Mouse (Mus musculus): Measurements from ENCODE around the gene Gtf2ird1. TPM values are rescaled to one million over a fixed set of nuclear protein-coding genes. Genes with fewer than 3 reads are reported as not detected.
A peak's percentile ranks its signal among the peaks of the same experiment; 100 is the strongest.

Gtf2ird1 gene
- polyA plus RNA-seq, 1 experiment from 2014 or later, result 64.9 TPM

DNA sequence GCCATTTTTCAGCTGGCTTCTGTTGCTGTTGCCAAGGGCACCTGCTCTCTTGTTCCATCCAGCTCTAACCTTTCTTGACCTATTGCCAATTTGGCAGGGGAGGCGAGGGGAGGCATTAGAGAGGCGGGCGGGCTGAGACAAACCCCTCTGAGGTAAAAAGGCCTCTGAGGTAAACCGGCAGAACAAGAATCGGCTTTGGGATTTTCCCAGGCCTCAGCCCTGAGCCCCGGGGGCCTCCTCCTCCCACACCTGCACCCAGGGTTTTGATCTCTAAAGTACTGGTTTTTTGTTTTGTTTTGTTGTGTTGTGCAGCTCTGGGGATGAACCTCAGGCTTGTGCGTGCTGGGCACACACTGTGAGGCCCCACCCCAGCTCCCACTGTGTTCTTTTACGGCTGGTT, 123.8 kb downstream of the Gtf2ird1 start:
- no peaks in the 10 kb centered on the region for H3K9me3 ChIP-seq (replicated peaks)
- H3K4me2 ChIP-seq, result no peak overlapping the region
- no peak overlapping the region for H3K9ac ChIP-seq (replicated peaks)
- no peak for ATAC-seq (ENCODE audit: low FRiP score)
- no peak overlapping the region for H3K4me3 ChIP-seq (replicated peaks)
- H3K4me1 ChIP-seq, result 0 out of 2 replicates have a peak, but pooled peaks cover 3% of the 10 kb centered on the region
- no peak overlapping the region for H3K27ac ChIP-seq (replicated peaks)
- no peaks in the 10 kb centered on the region for H3K27me3 ChIP-seq (replicated peaks)
- WGBS, result 42% methylated on average over 8 of the region's 8 CpGs
- H3K36me3 ChIP-seq, result no peaks in the 10 kb centered on the region

DNA sequence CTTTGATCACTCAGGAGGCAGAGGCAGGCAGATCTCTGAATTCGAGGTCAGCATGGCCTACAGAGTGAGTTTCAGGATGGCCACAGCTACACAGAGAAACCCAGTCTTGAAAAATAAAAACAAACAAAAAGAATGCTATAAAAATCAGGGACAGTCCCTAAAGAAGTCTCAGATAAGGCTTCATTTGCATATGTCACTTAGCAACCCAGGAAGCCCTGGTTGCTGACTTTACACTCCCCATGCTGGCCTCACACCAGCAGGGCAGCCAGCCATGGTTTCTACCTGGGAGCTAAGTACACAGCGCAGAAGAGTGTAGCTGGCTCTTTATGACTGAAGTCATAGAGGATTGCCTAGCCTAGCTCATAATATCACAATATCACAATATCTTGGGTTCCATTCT, 126.4 kb downstream of the Gtf2ird1 start:
- Histone ChIP-seq H3K4me1 (0 out of 2 replicates have a peak, but pooled peaks cover 3% of the 10 kb centered on the region), H3K27ac (replicated peaks) (no peak overlapping the region), H3K27me3 (replicated peaks) (no peaks in the 10 kb centered on the region), H3K4me2 (no peak overlapping the region), H3K36me3 (no peaks in the 10 kb centered on the region), H3K9me3 (replicated peaks) (no peaks in the 10 kb centered on the region), H3K4me3 (replicated peaks) (no peak overlapping the region), H3K9ac (replicated peaks) (no peak overlapping the region)
- WGBS, result 90% methylated on average over 2 of the region's 2 CpGs
- ATAC-seq (ENCODE audit: low FRiP score), result no peak

DNA sequence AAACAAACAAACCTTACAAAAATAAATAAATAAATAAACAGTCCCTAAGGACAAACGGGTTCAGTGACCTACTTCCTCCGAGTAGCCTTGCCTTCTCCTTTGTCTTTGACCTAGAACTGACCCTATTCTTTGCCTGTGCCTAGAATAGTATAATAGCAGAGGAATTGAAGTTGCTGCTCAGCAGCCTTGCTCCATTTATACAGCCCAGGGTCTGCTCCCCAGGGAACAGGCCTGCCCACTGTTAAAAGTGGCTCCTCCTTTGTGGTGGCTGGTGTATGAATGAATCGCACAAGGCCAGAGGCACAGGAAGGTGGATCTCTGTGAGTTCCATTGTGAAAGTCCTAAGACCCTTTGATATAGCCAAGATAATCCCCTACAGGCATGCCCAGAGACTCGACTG, 127.2 kb downstream of the Gtf2ird1 start:
- no peaks in the 10 kb centered on the region for H3K27me3 ChIP-seq (replicated peaks)
- H3K4me1 ChIP-seq, result 0 out of 2 replicates have a peak, but pooled peaks cover 3% of the 10 kb centered on the region
- no peak overlapping the region for H3K4me2 ChIP-seq
- H3K9me3 ChIP-seq (replicated peaks), result no peaks in the 10 kb centered on the region
- no peak overlapping the region for H3K27ac ChIP-seq (replicated peaks)
- H3K4me3 ChIP-seq (replicated peaks), result no peak overlapping the region
- 18% methylated on average over 4 of the region's 4 CpGs for WGBS
- no peaks in the 10 kb centered on the region for H3K36me3 ChIP-seq
- no peak overlapping the region for H3K9ac ChIP-seq (replicated peaks)
- ATAC-seq (ENCODE audit: low FRiP score), result no peak

DNA sequence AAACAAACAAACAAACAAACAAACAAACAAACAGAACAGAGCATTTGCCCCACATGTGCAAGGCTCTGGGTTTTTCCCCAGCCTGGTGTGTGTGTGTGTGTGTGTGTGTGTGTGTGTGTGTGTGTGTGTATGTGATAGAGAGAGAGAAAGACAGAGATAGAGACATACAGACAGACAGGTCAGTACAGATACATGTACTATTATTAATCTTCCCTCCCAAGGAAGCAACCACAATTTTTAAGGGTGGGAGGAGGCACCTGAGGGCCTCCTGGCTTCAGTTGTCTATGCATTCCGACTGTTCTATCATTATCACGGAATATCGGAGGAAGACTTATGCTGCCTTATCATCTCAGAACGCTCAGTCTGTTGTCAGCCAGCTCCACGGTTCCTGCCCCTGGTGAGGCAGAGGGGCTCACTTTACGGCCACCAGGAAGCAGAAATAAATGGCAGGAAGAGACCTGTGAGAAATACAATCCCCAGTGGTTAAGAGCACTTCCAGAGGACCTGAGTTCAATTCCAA, 128.0 kb downstream of the Gtf2ird1 start:
- Histone ChIP-seq H3K27me3 (replicated peaks) (no peaks in the 10 kb centered on the region), H3K9me3 (replicated peaks) (no peaks in the 10 kb centered on the region), H3K4me1 (0 out of 2 replicates have a peak, but pooled peaks cover 3% of the 10 kb centered on the region), H3K9ac (replicated peaks) (no peak overlapping the region), H3K27ac (replicated peaks) (no peak overlapping the region), H3K36me3 (no peaks in the 10 kb centered on the region), H3K4me3 (replicated peaks) (no peak overlapping the region), H3K4me2 (no peak overlapping the region)
- no peak for ATAC-seq (ENCODE audit: low FRiP score)
- 87% methylated on average over 6 of the region's 6 CpGs for WGBS

DNA sequence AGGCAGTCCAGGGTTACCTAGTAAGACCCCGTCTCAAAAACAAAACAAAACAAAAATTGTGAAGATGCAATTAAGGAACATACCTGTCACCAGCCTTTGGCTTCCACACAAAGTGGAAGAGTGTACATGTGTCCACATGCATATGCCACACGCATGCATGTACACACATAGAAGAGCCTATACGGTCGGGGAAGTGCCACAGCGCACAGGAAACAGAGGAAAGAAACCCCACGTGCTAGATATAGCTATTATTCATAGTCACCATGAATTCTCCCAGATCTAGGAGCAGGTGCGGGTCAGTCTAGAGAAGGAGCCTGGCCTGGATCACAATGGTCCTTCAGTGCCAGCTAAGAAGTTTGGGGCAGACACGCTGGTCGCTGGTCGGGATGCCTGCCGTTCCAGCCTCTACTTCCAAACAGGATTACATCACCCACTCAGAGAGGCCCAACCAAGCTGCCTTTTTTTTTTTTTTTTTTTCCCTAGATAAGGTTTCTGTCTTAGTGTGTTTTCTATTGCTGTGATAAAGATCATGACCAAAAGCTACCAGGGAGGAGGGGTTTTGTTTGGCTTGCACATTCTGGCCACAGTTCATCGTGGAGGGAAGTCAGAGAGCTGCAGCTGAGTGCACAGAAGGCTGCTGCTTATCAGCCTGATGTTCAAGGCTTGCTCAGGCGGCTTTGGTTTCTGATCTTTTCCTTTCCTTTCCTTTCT, 130.5 kb downstream of the Gtf2ird1 start:
- ATAC-seq (ENCODE audit: low FRiP score), result no peak
- Histone ChIP-seq H3K4me1 (no peaks in the 10 kb centered on the region), H3K4me3 (replicated peaks) (no peak overlapping the region), H3K27me3 (replicated peaks) (no peaks in the 10 kb centered on the region), H3K9ac (replicated peaks) (no peak overlapping the region), H3K27ac (replicated peaks) (no peak overlapping the region), H3K36me3 (no peaks in the 10 kb centered on the region), H3K9me3 (replicated peaks) (no peaks in the 10 kb centered on the region), H3K4me2 (no peak overlapping the region)
- 84% methylated on average over 13 of the region's 13 CpGs for WGBS

DNA sequence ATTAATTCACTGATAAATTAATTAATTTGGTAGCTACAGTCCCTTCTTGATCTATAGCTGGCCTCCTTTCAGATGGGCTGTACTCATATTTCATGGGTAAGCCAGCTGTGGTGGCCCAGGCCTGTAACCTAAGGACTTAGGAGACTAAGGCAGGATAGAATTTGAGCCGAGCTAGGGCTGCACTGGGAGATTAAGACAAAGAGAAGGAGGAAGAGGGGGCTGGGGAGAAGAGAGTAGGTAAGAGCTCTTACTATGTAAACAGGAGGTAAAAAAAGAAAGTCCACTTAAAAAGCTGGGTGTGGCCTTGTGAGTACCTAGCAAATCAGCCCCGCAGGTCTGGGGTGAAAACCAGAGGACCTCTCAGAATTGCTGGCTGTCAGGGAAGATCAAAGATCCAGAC, 132.6 kb downstream of the Gtf2ird1 start:
- Histone ChIP-seq H3K27me3 (replicated peaks) (no peaks in the 10 kb centered on the region), H3K36me3 (no peaks in the 10 kb centered on the region), H3K4me3 (replicated peaks) (no peak overlapping the region), H3K27ac (replicated peaks) (no peak overlapping the region), H3K9me3 (replicated peaks) (no peaks in the 10 kb centered on the region), H3K9ac (replicated peaks) (no peak overlapping the region), H3K4me1 (no peaks in the 10 kb centered on the region), H3K4me2 (no peak overlapping the region)
- WGBS, result 38% methylated on average over 2 of the region's 2 CpGs
- no peak for ATAC-seq (ENCODE audit: low FRiP score)

DNA sequence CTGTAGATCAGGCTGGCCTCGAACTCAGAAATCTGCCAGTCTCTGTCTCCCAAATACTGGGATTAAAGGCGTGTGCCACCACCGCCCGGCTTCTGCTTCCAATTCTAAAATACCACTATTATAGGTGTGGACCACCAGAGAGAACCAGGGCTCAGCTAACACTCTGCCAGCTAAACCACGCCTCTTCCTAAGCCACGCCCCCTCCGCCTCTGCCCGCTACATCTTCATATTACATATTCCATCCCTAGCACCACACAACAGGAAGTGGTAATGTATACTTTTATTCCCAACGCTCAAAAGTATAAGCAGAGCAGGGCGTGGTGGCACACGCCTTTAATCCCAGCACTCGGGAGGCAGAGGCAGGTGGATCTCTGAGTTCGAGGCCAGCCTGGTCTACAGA, 133.2 kb downstream of the Gtf2ird1 start:
- Histone ChIP-seq H3K4me3 (replicated peaks) (no peak overlapping the region), H3K27me3 (replicated peaks) (no peaks in the 10 kb centered on the region), H3K36me3 (no peaks in the 10 kb centered on the region), H3K9ac (replicated peaks) (no peak overlapping the region), H3K27ac (replicated peaks) (no peak overlapping the region), H3K4me2 (no peak overlapping the region), H3K9me3 (replicated peaks) (no peaks in the 10 kb centered on the region), H3K4me1 (no peaks in the 10 kb centered on the region)
- no peak for ATAC-seq (ENCODE audit: low FRiP score)
- 94% methylated on average over 13 of the region's 13 CpGs for WGBS

DNA sequence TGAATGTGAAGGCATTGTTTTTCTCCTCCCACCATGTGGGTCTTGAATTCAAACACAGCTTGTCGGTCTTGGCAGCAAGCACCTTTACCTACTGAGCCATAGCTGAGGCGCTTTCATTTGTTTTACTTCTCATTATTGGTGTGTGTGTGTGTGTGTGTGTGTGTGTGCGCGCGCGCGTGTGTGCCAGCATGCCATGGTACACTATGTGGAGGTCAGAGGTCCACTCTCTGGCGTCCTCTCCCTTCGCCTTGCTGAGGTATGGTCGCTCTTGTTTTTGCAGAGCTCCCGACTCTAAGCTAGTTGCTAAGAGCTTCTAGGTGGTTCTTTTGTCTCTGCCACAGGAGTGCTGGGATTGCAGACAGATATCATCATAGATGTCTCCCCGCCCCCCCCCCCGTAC, 134.2 kb downstream of the Gtf2ird1 start:
- H3K4me3 ChIP-seq (replicated peaks), result no peak overlapping the region
- H3K4me1 ChIP-seq, result no peaks in the 10 kb centered on the region
- 89% methylated on average over 13 of the region's 13 CpGs for WGBS
- no peaks in the 10 kb centered on the region for H3K36me3 ChIP-seq
- no peak overlapping the region for H3K4me2 ChIP-seq
- ATAC-seq (ENCODE audit: low FRiP score), result no peak
- H3K9me3 ChIP-seq (replicated peaks), result no peaks in the 10 kb centered on the region
- H3K27ac ChIP-seq (replicated peaks), result no peak overlapping the region
- H3K9ac ChIP-seq (replicated peaks), result no peak overlapping the region
- no peaks in the 10 kb centered on the region for H3K27me3 ChIP-seq (replicated peaks)

DNA sequence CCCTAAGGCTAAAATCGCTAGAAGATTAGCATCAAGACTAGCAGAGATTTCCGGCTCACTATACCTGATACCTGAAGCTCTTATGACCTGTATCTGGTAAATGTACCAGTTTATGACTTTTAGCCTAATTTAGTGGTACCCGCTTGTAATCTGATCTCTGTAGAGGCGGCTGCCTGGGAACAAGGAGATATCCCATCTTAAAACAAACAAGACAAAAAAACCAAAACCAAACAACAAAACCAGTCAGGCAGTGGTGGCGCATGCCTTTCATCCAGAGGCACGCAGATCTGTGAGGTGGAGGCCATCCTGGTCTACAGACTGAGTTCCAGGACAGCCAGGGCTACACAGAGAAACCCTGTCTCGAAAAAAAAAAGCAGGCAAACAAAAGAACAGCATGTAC, 134.8 kb downstream of the Gtf2ird1 start:
- H3K27me3 ChIP-seq (replicated peaks), result no peaks in the 10 kb centered on the region
- no peak overlapping the region for H3K27ac ChIP-seq (replicated peaks)
- no peaks in the 10 kb centered on the region for H3K36me3 ChIP-seq
- WGBS, result 79% methylated on average over 7 of the region's 7 CpGs
- no peak overlapping the region for H3K4me3 ChIP-seq (replicated peaks)
- ATAC-seq (ENCODE audit: low FRiP score), result no peak
- H3K4me2 ChIP-seq, result no peak overlapping the region
- H3K9me3 ChIP-seq (replicated peaks), result no peaks in the 10 kb centered on the region
- no peak overlapping the region for H3K9ac ChIP-seq (replicated peaks)
- H3K4me1 ChIP-seq, result peaks cover 3% of the 10 kb centered on the region

DNA sequence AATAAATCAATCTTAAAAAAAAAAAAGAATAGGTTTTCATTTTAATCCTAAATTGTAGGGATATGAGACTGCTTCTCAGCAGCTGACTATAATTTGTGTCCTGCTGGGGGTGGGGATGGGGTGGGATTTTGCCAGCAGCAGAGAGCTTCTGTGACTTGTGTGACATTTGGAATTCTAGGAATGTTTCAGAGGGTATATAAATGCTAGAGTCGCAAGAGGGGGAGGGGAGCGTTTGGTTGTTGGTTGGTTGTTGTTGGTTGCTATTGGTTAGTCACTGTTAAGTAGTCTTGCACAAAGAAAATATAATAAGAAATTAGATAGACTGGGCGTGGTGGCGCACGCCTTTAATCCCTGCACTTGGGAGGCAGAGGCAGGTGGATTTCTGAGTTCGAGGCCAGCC, 137.6 kb downstream of the Gtf2ird1 start:
- H3K9ac ChIP-seq (replicated peaks), result no peak overlapping the region
- peaks cover 19% of the 10 kb centered on the region for H3K4me1 ChIP-seq
- no peak overlapping the region for H3K27ac ChIP-seq (replicated peaks)
- H3K9me3 ChIP-seq (replicated peaks), result no peaks in the 10 kb centered on the region
- ATAC-seq (ENCODE audit: low FRiP score), result no peak
- no peak overlapping the region for H3K4me2 ChIP-seq
- 90% methylated on average over 6 of the region's 6 CpGs for WGBS
- no peaks in the 10 kb centered on the region for H3K27me3 ChIP-seq (replicated peaks)
- H3K36me3 ChIP-seq, result no peaks in the 10 kb centered on the region
- no peak overlapping the region for H3K4me3 ChIP-seq (replicated peaks)

DNA sequence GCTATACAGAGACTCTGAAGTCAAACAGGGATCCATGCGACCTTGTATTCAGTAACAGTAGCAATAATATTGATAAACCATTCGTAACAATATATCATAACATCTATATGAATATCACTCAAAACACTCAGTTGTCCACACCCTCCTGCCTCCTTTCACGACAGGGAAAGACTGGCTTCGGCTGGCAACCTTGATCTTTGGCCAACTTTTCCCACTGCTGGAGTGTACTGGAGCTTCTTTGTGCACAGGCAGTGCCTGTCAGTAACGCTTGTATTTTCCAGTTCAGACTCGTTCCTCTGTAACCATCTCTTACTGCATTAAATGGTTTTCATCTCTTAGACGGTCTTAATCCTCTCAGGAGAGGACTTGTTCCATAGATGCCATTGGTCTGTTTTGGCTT, 139.8 kb downstream of the Gtf2ird1 start:
- Histone ChIP-seq H3K4me3 (replicated peaks) (no peak overlapping the region), H3K27me3 (replicated peaks) (no peaks in the 10 kb centered on the region), H3K9me3 (replicated peaks) (no peaks in the 10 kb centered on the region), H3K4me2 (0 out of 2 replicates have a peak overlapping the region, but pooled peaks have one; percentile 80), H3K9ac (replicated peaks) (no peak overlapping the region), H3K36me3 (no peaks in the 10 kb centered on the region), H3K27ac (replicated peaks) (peak overlapping the region; percentile 99), H3K4me1 (peaks cover 31% of the 10 kb centered on the region)
- 66% methylated on average over 7 of the region's 7 CpGs for WGBS
- no peak for ATAC-seq (ENCODE audit: low FRiP score)

DNA sequence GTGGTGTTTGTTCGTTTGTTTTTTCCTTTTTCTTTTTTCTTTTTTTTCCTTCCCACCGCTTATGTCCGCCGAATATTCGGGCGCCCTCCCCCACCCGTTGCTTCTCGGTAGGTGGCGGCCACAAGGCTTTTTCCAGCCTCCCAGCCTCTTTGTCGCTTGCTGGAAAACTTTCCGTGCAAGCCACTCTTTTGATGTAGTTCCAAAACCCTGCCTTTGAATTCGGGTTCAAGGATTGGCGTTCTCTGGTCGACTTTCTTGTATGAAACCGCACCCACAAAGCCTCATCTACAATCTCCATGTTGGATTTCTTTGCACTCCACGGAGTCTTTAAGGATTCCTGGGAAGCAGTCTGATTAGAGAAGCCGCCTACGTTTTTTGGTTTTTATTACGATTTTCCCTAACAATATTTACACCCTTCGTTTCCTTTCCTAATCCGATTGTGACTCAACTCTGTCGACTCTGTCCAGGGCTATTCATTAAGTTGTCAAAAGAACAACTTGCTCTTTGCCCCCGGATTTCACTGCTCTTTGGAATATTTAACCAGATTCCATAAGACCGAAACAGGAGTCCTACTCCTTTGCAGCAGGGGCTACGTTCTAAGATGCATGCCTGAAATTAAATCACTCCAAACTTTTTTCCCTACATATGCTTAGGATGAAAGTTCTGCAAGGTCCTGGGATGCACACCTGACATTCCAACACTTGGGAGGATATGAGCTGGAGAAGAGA, 140.7 kb downstream of the Gtf2ird1 start:
- no peaks in the 10 kb centered on the region for H3K9me3 ChIP-seq (replicated peaks)
- peak overlapping the region; percentile 68 for H3K9ac ChIP-seq (replicated peaks)
- H3K36me3 ChIP-seq, result peaks cover 8% of the 10 kb centered on the region
- WGBS, result 1% methylated on average over 25 of the region's 25 CpGs
- peak overlapping the region; percentile 80 for H3K4me2 ChIP-seq
- H3K4me3 ChIP-seq (replicated peaks), result peak overlapping the region; percentile 85
- peaks cover 41% of the 10 kb centered on the region for H3K4me1 ChIP-seq
- ATAC-seq (ENCODE audit: low FRiP score), result no peak
- H3K27ac ChIP-seq (replicated peaks), result peak overlapping the region; percentile 99
- no peaks in the 10 kb centered on the region for H3K27me3 ChIP-seq (replicated peaks)
